Mouse (Mus musculus) heart, adult 2 months (tissue): ENCODE measurements around the gene Sipa1l2. TPM values are rescaled to one million over a fixed set of nuclear protein-coding genes. Genes with fewer than 3 reads are reported as not detected.
A peak's percentile ranks its signal among the peaks of the same experiment; 100 is the strongest.

Experiments used
- DNase-seq, 2 experiments: peaks; one replicate each; pipeline ENCODE4 v3.0.0; 2021
- H3K27ac ChIP-seq: fragments of 200-600 bp; 2 replicates; pipeline ENCODE4 v1.8.1; 2022
- H3K27me3 ChIP-seq: fragments of 200-500 bp; 2 replicates; pipeline ENCODE4 v1.6.1; 2012; ENCODE audit warnings: mild to moderate bottlenecking, low read length, inconsistent platforms, mixed read lengths; ENCODE audit not compliant: control insufficient read depth, insufficient read depth
- H3K36me3 ChIP-seq: fragments of 200-500 bp; 2 replicates; pipeline ENCODE4 v1.6.1; 2012; ENCODE audit warnings: low read length, inconsistent platforms; ENCODE audit not compliant: control insufficient read depth, insufficient read depth
- H3K4me1 ChIP-seq: fragments of 200-500 bp; 2 replicates; pipeline ENCODE4 v1.6.1; 2011; ENCODE audit warnings: low read length; ENCODE audit not compliant: control insufficient read depth, insufficient read depth
- H3K4me3 ChIP-seq: fragments of 200-600 bp; 2 replicates; pipeline ENCODE4 v1.8.1; 2022
- H3K79me2 ChIP-seq: fragments of 200-500 bp; replicated peaks from 2 replicates; pipeline ENCODE4 v1.6.1; 2012; ENCODE audit warnings: mild to moderate bottlenecking, inconsistent platforms, low read length, moderate library complexity, mixed read lengths; ENCODE audit not compliant: control insufficient read depth, insufficient read depth
- H3K9ac ChIP-seq: fragments of 200-500 bp; 2 replicates; pipeline ENCODE4 v1.6.1; 2012; ENCODE audit warnings: low read depth, mild to moderate bottlenecking, control low read depth, inconsistent platforms, low read length, mixed read lengths
- CTCF ChIP-seq: fragments of 200-600 bp; IDR thresholded peaks from 2 replicates; pipeline ENCODE4 v1.8.1; 2022; ENCODE audit warnings: antibody characterized with exemption, mild to moderate bottlenecking, moderate library complexity
- EP300 ChIP-seq: fragments of 200-500 bp; IDR thresholded peaks from 2 replicates; pipeline ENCODE4 v1.6.1; 2011; ENCODE audit warnings: low read depth, low read length, control low read depth; ENCODE audit not compliant: insufficient read depth
- POLR2A ChIP-seq: fragments of 200-500 bp; IDR thresholded peaks from 2 replicates; pipeline ENCODE4 v1.6.1; 2011; ENCODE audit warnings: mild to moderate bottlenecking, low read depth, low read length, control low read depth; ENCODE audit not compliant: insufficient read depth
- WGBS: fragments of 180-500 bp; shearing (Covaris S2); methylation state at CpG from one replicate; pipeline ENCODE4 v1.1.7; 2018; 5-methylcytosine and 5-hydroxymethylcytosine counted together
- intact Hi-C: fragments of 180-260 bp; cut with DNase I; formaldehyde crosslinking; loops from one replicate; pipeline ENCODE4 v1.15.1; 2025
- polyA plus RNA-seq: library from polyadenylated mRNA; depleted of rRNA; stranded (reverse); fragments of >200 nt; gene quantifications from 2 replicates; pipeline ENCODE4 v1.2.3, GENCODE M21; 2012
- total RNA-seq, 2 experiments: library from RNA; stranded (reverse); gene quantifications; 2 replicates each; pipeline ENCODE4 v1.2.3; 2021

Gene Sipa1l2
- total and polyA plus RNA-seq, 3 experiments: 27.0 to 45.4 (median 42.9) TPM

- no peaks in the 10 kb centered on the region for H3K27me3 ChIP-seq
- H3K9ac ChIP-seq: no peak overlapping the region
- TF ChIP-seq EP300: no peak
- TF ChIP-seq POLR2A: no peak
- TF ChIP-seq CTCF: no peak
- intact Hi-C loops: no loop called here
- 81% methylated on average over 8 of the region's 8 CpGs for WGBS
- DNase-seq: no peak
- H3K4me3 ChIP-seq: no peak overlapping the region
- H3K4me1 ChIP-seq: no peaks in the 10 kb centered on the region
- H3K79me2 ChIP-seq: no peaks in the 10 kb centered on the region
- no peaks in the 10 kb centered on the region for H3K36me3 ChIP-seq
- H3K27ac ChIP-seq: no peak overlapping the region
Observed at GRCm38 (mm10) chr8:125604817-125605512, 35.4 kb upstream of the Sipa1l2 start.

- Histone ChIP-seq H3K27me3 (no peaks in the 10 kb centered on the region), H3K79me2 (no peaks in the 10 kb centered on the region), H3K27ac (no peak overlapping the region), H3K36me3 (no peaks in the 10 kb centered on the region), H3K9ac (no peak overlapping the region), H3K4me3 (no peak overlapping the region), H3K4me1 (no peaks in the 10 kb centered on the region)
- no peak for DNase-seq
- intact Hi-C loops: no loop called here
- 86% methylated on average over 18 of the region's 18 CpGs for WGBS
- TF ChIP-seq EP300: no peak
Observed at GRCm38 (mm10) chr8:125604213-125604816, 34.7 kb upstream of the Sipa1l2 start.

GRCm38 (mm10) chr8:125603312-125603840 lies 33.8 kb upstream of the Sipa1l2 start:
- Histone ChIP-seq H3K4me3 (no peak overlapping the region), H3K36me3 (no peaks in the 10 kb centered on the region), H3K9ac (no peak overlapping the region), H3K79me2 (no peaks in the 10 kb centered on the region), H3K27me3 (no peaks in the 10 kb centered on the region), H3K4me1 (no peaks in the 10 kb centered on the region), H3K27ac (no peak overlapping the region)
- intact Hi-C loops: no loop called here
- TF ChIP-seq EP300 (no peak), CTCF (no peak), POLR2A (no peak)
- WGBS: 89% methylated on average over 8 of the region's 8 CpGs
- no peak for DNase-seq

GRCm38 (mm10) chr8:125600033-125600686 lies 30.6 kb upstream of the Sipa1l2 start:
- H3K9ac ChIP-seq: no peak overlapping the region
- peaks cover 4% of the 10 kb centered on the region for H3K4me1 ChIP-seq
- no peaks in the 10 kb centered on the region for H3K36me3 ChIP-seq
- TF ChIP-seq CTCF (no peak), POLR2A (no peak), EP300 (no peak)
- H3K79me2 ChIP-seq: no peaks in the 10 kb centered on the region
- DNase-seq: no peak
- H3K27me3 ChIP-seq: no peaks in the 10 kb centered on the region
- H3K4me3 ChIP-seq: no peak overlapping the region
- H3K27ac ChIP-seq: no peak overlapping the region
- intact Hi-C loops: no loop called here
- WGBS: 74% methylated on average over 12 of the region's 12 CpGs

GRCm38 (mm10) chr8:125595571-125596508 lies 26.2 kb upstream of the Sipa1l2 start:
- Histone ChIP-seq H3K4me1 (peaks cover 4% of the 10 kb centered on the region), H3K27me3 (no peaks in the 10 kb centered on the region), H3K79me2 (no peaks in the 10 kb centered on the region), H3K4me3 (no peak overlapping the region; the same call in 1 of the 2 replicates), H3K36me3 (no peaks in the 10 kb centered on the region), H3K9ac (no peak overlapping the region), H3K27ac (no peak overlapping the region)
- DNase-seq: peak; percentile 27 to 32
- WGBS: 28% methylated on average over 17 of the region's 17 CpGs
- TF ChIP-seq CTCF: no peak
- no peak for TF ChIP-seq EP300
- TF ChIP-seq POLR2A: no peak
- intact Hi-C loops: loop anchor here (5.0 kb wide), 1 partner anchor 136 kb away; no protein-coding TSS in a partner anchor
